Mouse (Mus musculus) hindbrain, embryonic 16.5 days (tissue): ENCODE results near the gene Ugt2a3. TPM values are rescaled to one million over a fixed set of nuclear protein-coding genes. Genes with fewer than 3 reads are reported as not detected.
"Not testable (repeated sequence)": the region's sequence is repeated elsewhere in the genome, so short reads cannot be mapped to it uniquely, and the experiment has no call there.

Experiments used
- ATAC-seq: fragments of 200-750 bp; cut with Nextera tagmentation; 2 replicates; pipeline ENCODE4 v1.8.0; 2017; ENCODE audit warnings: moderate TSS enrichment, moderate library complexity
- H3K27ac ChIP-seq: fragments of 300-500 bp; sonication (generic); 2 replicates; pipeline ENCODE4 v1.5.1; 2014; ENCODE audit warnings: low read depth, mild to moderate bottlenecking, control low read depth, low read length, moderate library complexity
- H3K27me3 ChIP-seq: fragments of 300-500 bp; sonication (generic); replicated peaks from 2 replicates; pipeline ENCODE4 v1.6.1; 2014; ENCODE audit warnings: low read length; ENCODE audit not compliant: control insufficient read depth, insufficient read depth
- H3K36me3 ChIP-seq: fragments of 300-500 bp; sonication (generic); 2 replicates; pipeline ENCODE4 v1.6.1; 2014; ENCODE audit warnings: mild to moderate bottlenecking, low read length, moderate library complexity, mixed read lengths; ENCODE audit not compliant: control insufficient read depth, insufficient read depth
- H3K4me1 ChIP-seq: fragments of 300-500 bp; sonication (generic); 2 replicates; pipeline ENCODE4 v1.6.1; 2014; ENCODE audit warnings: low read depth, low read length; ENCODE audit not compliant: control insufficient read depth, insufficient read depth
- H3K4me2 ChIP-seq: fragments of 300-500 bp; sonication (generic); 2 replicates; pipeline ENCODE4 v1.6.1; 2014; ENCODE audit warnings: mild to moderate bottlenecking, low read length, control low read depth, moderate library complexity
- H3K4me3 ChIP-seq: fragments of 300-500 bp; sonication (generic); 2 replicates; pipeline ENCODE4 v1.5.1; 2014; ENCODE audit warnings: mild to moderate bottlenecking, low read length, control low read depth, moderate library complexity
- H3K9ac ChIP-seq: fragments of 300-500 bp; sonication (generic); 2 replicates; pipeline ENCODE4 v1.6.1; 2014; ENCODE audit warnings: low read depth, mild to moderate bottlenecking, control low read depth, low read length, moderate library complexity
- H3K9me3 ChIP-seq: fragments of 300-500 bp; sonication (generic); 2 replicates; pipeline ENCODE4 v1.6.1; 2014; ENCODE audit warnings: mild to moderate bottlenecking, low read length, moderate library complexity; ENCODE audit not compliant: control insufficient read depth
- WGBS: fragments of 180-500 bp; shearing (Covaris S2); extraction: QIAGEN DNeasy Blood & Tissue Kit; methylation state at CpG from one replicate; pipeline ENCODE4 v1.1.7; 2014; 5-methylcytosine and 5-hydroxymethylcytosine counted together
- polyA plus RNA-seq: library from polyadenylated mRNA; unstranded; fragments of >200 nt; fragmentation: Nextera tagmentation; extraction: Ambion mirVana; gene quantifications from 2 replicates; pipeline ENCODE4 v1.2.1, GENCODE M21; 2015

The Ugt2a3 gene
- polyA plus RNA-seq, 1 experiment from 2014 or later, result not detected

DNA sequence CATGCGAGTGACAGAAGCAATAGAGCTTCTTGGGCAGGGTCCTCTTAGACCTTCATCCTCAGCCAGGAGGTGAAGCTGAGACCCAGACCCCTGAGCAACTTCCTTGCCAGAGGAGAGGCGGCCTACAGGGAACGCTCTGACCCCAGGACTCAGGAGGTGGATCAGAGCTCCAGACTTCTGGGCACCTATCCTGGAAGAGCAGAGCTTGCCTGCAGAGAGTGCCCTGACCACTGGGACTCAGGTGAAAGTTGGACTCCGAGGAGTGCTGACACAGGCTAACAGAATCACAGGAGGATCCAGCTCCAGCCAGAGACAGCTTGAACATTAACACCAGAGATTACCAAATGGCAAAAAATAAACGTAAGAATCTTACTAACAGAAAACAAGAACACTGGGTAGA, 3.5 kb upstream of the Ugt2a3 start:
- WGBS, result 94% methylated on average over 5 of the region's 5 CpGs
- Histone ChIP-seq H3K4me3 (no peak overlapping the region), H3K27me3 (no peaks in the 10 kb centered on the region), H3K9ac (no peak overlapping the region), H3K4me2 (no peak overlapping the region), H3K9me3 (no peaks in the 10 kb centered on the region; the same call in 1 of the 2 replicates), H3K36me3 (no peaks in the 10 kb centered on the region), H3K4me1 (no peaks in the 10 kb centered on the region), H3K27ac (no peak overlapping the region)
- ATAC-seq, result no peak

- 67% methylated on average over 1 of the region's 1 CpGs for WGBS
- no peaks in the 10 kb centered on the region for H3K4me1 ChIP-seq
- no peak overlapping the region for H3K4me3 ChIP-seq
- ATAC-seq, result no peak
- no peak overlapping the region for H3K4me2 ChIP-seq
- no peak overlapping the region for H3K9ac ChIP-seq
- H3K9me3 ChIP-seq, result no peaks in the 10 kb centered on the region
- no peaks in the 10 kb centered on the region for H3K36me3 ChIP-seq
- H3K27me3 ChIP-seq, result no peaks in the 10 kb centered on the region
- H3K27ac ChIP-seq, result no peak overlapping the region
Measured at GRCm38 (mm10) chr5:87335199-87335598, 1.8 kb downstream of the Ugt2a3 start.

GRCm38 (mm10) chr5:87333584-87333983, 3.4 kb downstream of the Ugt2a3 start:
- H3K9ac ChIP-seq, result no peak overlapping the region
- no peaks in the 10 kb centered on the region for H3K9me3 ChIP-seq
- H3K27me3 ChIP-seq, result no peaks in the 10 kb centered on the region
- H3K4me1 ChIP-seq, result no peaks in the 10 kb centered on the region
- H3K27ac ChIP-seq, result no peak overlapping the region
- H3K4me3 ChIP-seq, result no peak overlapping the region
- no peak overlapping the region for H3K4me2 ChIP-seq
- no peak for ATAC-seq
- WGBS, result 64% methylated on average over 3 of the region's 3 CpGs
- no peaks in the 10 kb centered on the region for H3K36me3 ChIP-seq

DNA sequence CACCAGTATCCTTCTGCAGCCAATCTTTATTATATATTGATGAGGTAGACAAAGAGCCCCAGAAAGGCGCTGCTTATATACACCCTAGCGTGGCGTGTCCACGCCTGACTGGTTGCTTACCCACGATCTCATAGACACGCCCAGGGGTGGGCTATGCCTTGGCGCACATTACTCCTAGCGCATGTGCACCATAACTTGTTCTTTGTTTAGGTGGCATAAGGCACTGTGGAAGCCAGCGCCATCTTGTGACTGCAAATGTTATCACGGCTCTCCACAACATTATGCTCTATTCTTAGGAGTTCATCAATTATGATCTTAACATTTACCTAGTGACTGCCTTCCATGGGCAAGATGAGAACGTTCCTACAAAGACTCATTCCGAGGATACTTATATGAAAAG, 25.6 kb downstream of the Ugt2a3 start:
- H3K9me3 ChIP-seq, result no peaks in the 10 kb centered on the region
- WGBS, result 96% methylated on average over 12 of the region's 12 CpGs
- H3K4me3 ChIP-seq, result no peak overlapping the region
- H3K4me1 ChIP-seq, result no peaks in the 10 kb centered on the region
- no peaks in the 10 kb centered on the region for H3K36me3 ChIP-seq
- H3K27me3 ChIP-seq, result no peaks in the 10 kb centered on the region
- H3K27ac ChIP-seq, result no peak overlapping the region
- no peak for ATAC-seq
- no peak overlapping the region for H3K9ac ChIP-seq
- H3K4me2 ChIP-seq, result no peak overlapping the region

DNA sequence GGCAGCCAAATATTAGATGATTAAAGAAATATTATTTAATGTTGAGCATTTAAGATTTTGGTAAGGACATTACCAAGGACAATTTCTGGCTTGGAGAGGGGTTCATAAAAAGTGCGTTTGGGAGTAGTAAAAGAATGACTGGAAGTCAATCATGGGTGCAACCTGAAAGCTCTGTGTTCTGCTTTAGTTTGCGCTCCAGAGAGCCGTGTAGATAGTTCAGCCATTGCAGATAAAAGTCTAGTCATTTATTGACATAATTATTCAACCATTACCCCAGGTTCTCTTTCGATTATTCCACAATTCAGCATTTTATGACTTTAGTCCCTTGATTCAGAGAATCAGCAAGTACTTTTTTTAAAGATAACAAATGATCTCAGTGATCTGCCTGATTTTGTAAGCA, 50.8 kb downstream of the Ugt2a3 start:
- not testable (repeated sequence) for H3K4me3 ChIP-seq, H3K4me1 ChIP-seq, H3K4me2 ChIP-seq, H3K9ac ChIP-seq, H3K9me3 ChIP-seq, H3K27ac ChIP-seq, ATAC-seq, H3K36me3 ChIP-seq, H3K27me3 ChIP-seq
- WGBS, result 83% methylated on average over 4 of the region's 4 CpGs

DNA sequence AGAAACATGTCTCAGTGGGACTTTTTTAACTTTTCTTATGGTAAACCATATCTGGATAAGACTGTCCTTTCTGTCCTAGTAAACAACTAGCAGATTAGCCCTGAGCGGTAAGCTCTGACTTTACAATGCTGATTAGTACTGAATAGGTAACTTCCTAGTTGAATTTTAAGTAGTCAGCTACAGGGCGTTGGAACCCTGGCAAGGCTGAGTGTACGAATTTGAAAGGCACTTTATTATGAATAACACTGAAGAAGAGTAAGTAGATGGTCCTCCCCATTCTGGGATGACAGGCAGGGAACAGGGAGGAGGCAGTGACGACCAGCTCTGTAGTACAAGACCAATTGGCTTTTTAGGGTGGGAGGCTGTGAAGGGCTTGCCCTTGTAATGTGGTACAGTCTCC, 61.0 kb downstream of the Ugt2a3 start:
- H3K9ac ChIP-seq, H3K27ac ChIP-seq, H3K4me2 ChIP-seq, H3K36me3 ChIP-seq, H3K4me1 ChIP-seq, H3K9me3 ChIP-seq, H3K27me3 ChIP-seq, H3K4me3 ChIP-seq, ATAC-seq: not testable (repeated sequence)
- 87% methylated on average over 4 of the region's 4 CpGs for WGBS

GRCm38 (mm10) chr5:87275581-87275980, 61.4 kb downstream of the Ugt2a3 start:
- peaks cover 2% of the 10 kb centered on the region; the same call in 1 of the 2 replicates for H3K9me3 ChIP-seq
- no peaks in the 10 kb centered on the region for H3K27me3 ChIP-seq
- H3K27ac ChIP-seq, result no peak overlapping the region
- H3K4me3 ChIP-seq, result no peak overlapping the region
- H3K4me2 ChIP-seq, result no peak overlapping the region
- no peaks in the 10 kb centered on the region for H3K4me1 ChIP-seq
- ATAC-seq, result no peak
- no peak overlapping the region for H3K9ac ChIP-seq
- 90% methylated on average over 6 of the region's 6 CpGs for WGBS
- H3K36me3 ChIP-seq, result no peaks in the 10 kb centered on the region

Other genes starting within 250 kb of the Ugt2a3 start
- not detected in 2 replicates for gene Ugt2b36, start 244.6 kb downstream of the Ugt2a3 start, polyA plus RNA-seq
- 0.07 and 0.24 TPM in 2 replicates for gene Ugt2b5, start 196.9 kb downstream of the Ugt2a3 start, polyA plus RNA-seq
- gene Ugt2b37, start 82.4 kb downstream of the Ugt2a3 start, polyA plus RNA-seq, result not detected in 2 replicates
- gene Ugt2b38, start 87.0 kb upstream of the Ugt2a3 start, polyA plus RNA-seq, result not detected in 2 replicates
- gene Ugt2a2, start 145.1 kb upstream of the Ugt2a3 start, polyA plus RNA-seq, result 0.16 TPM in 1 of 2 replicates, not detected in the other
- not detected in 2 replicates for gene Gm43638, start 149.6 kb upstream of the Ugt2a3 start, polyA plus RNA-seq
- gene Ugt2a1, start 153.7 kb upstream of the Ugt2a3 start, polyA plus RNA-seq, result not detected in 2 replicates
- not detected in 2 replicates for gene Sult1b1, start 201.0 kb upstream of the Ugt2a3 start, polyA plus RNA-seq
- gene Sult1d1, start 231.8 kb upstream of the Ugt2a3 start, polyA plus RNA-seq, result not detected in 2 replicates